Mouse (Mus musculus) embryo, embryonic 11.5 days (tissue): ENCODE measurements around the gene Armh2.

Experiments
- DNase-seq: peaks from one replicate; pipeline ENCODE4 v3.0.0-alpha.2; 2012; ENCODE audit warnings: low read depth, low spot score

Armh2 gene

GRCm38 (mm10) chr13:24741028-24741427 is at the start of gene Armh2:
Armh2 (plus strand) TSS chr13:24741232.
- DNase-seq: no peak

GRCm38 (mm10) chr13:24693312-24693711 is 47.7 kb upstream of the Armh2 start:
- DNase-seq: no peak

GRCm38 (mm10) chr13:24698746-24699145 is 42.3 kb upstream of the Armh2 start:
- DNase-seq: no peak

- no peak for DNase-seq
Observed at GRCm38 (mm10) chr13:24702128-24702527, 38.9 kb upstream of the Armh2 start.

GRCm38 (mm10) chr13:24709656-24710396 is 31.2 kb upstream of the Armh2 start:
- no peak for DNase-seq

GRCm38 (mm10) chr13:24710968-24711367 is 30.1 kb upstream of the Armh2 start:
- no peak for DNase-seq

- no peak for DNase-seq
Observed at GRCm38 (mm10) chr13:24712581-24713130, 28.4 kb upstream of the Armh2 start.

- peak; percentile 75 for DNase-seq
Observed at GRCm38 (mm10) chr13:24713434-24714000, 27.5 kb upstream of the Armh2 start.

GRCm38 (mm10) chr13:24714360-24714885 is 26.6 kb upstream of the Armh2 start:
- DNase-seq: no peak

GRCm38 (mm10) chr13:24715601-24716000 is 25.4 kb upstream of the Armh2 start:
- no peak for DNase-seq

- no peak for DNase-seq
Observed at GRCm38 (mm10) chr13:24716441-24716840, 24.6 kb upstream of the Armh2 start.

- no peak for DNase-seq
Observed at GRCm38 (mm10) chr13:24717677-24718076, 23.4 kb upstream of the Armh2 start.

- no peak for DNase-seq
Observed at GRCm38 (mm10) chr13:24721502-24721901, 19.5 kb upstream of the Armh2 start.

- no peak for DNase-seq
Observed at GRCm38 (mm10) chr13:24723699-24724394, 17.2 kb upstream of the Armh2 start.

- no peak for DNase-seq
Observed at GRCm38 (mm10) chr13:24724395-24724759, 16.7 kb upstream of the Armh2 start.

- DNase-seq: no peak
Observed at GRCm38 (mm10) chr13:24729128-24729527, 11.9 kb upstream of the Armh2 start.

GRCm38 (mm10) chr13:24734502-24734901 is 6.5 kb upstream of the Armh2 start:
- no peak for DNase-seq

- no peak for DNase-seq
Observed at GRCm38 (mm10) chr13:24735608-24736131, 5.4 kb upstream of the Armh2 start.

- no peak for DNase-seq
Observed at GRCm38 (mm10) chr13:24747823-24748222, 6.8 kb downstream of the Armh2 start.

- DNase-seq: no peak
Observed at GRCm38 (mm10) chr13:24750807-24751206, 9.8 kb downstream of the Armh2 start.

- DNase-seq: no peak
Observed at GRCm38 (mm10) chr13:24751396-24751795, 10.4 kb downstream of the Armh2 start.

GRCm38 (mm10) chr13:24756756-24757155 is 15.7 kb downstream of the Armh2 start:
- no peak for DNase-seq
